Mouse (Mus musculus): ENCODE measurements around the gene Ndufaf7. TPM values are rescaled to one million over a fixed set of nuclear protein-coding genes. Genes with fewer than 3 reads are reported as not detected.

The Ndufaf7 gene
- polyA plus RNA-seq, 1 experiment = 2.5 TPM

- TF ChIP-seq POLR2A (IDR thresholded peaks at IDR 0.05; ENCODE audit: low read depth, low read length) (no peak), CTCF (IDR thresholded peaks at IDR 0.05; ENCODE audit: extremely low read depth, insufficient read length, insufficient replicate concordance, low read depth, low read length) (no peak)
- Histone ChIP-seq H3K27me3 (ENCODE audit: control insufficient read depth, insufficient read depth, low read length) (no peaks in the 10 kb centered on the region), H3K27ac (ENCODE audit: insufficient read depth, low read depth, low read length) (no peak overlapping the region), H3K4me3 (ENCODE audit: low read depth, low read length) (no peak overlapping the region), H3K4me1 (ENCODE audit: control insufficient read depth, insufficient read depth, insufficient read length, low read length) (peaks cover 3% of the 10 kb centered on the region; the same call in 1 of the 2 replicates), H3K36me3 (ENCODE audit: control insufficient read depth, insufficient read depth, low read length) (no peaks in the 10 kb centered on the region)
- 80% methylated on average over 8 of the region's 8 CpGs for WGBS
Observed at GRCm38 (mm10) chr17:78989015-78989414, 52.1 kb downstream of the Ndufaf7 start.

GRCm38 (mm10) chr17:78991549-78991948 is 54.6 kb downstream of the Ndufaf7 start:
- 95% methylated on average over 2 of the region's 2 CpGs for WGBS

GRCm38 (mm10) chr17:78992303-78993027 is 55.5 kb downstream of the Ndufaf7 start:
- no peak overlapping the region for H3K4me3 ChIP-seq (ENCODE audit: low read depth, low read length)
- 46% methylated on average over 9 of the region's 9 CpGs for WGBS
- no peak for TF ChIP-seq CTCF (IDR thresholded peaks at IDR 0.05; ENCODE audit: extremely low read depth, insufficient read length, insufficient replicate concordance, low read depth, low read length)
- TF ChIP-seq POLR2A (IDR thresholded peaks at IDR 0.05; ENCODE audit: low read depth, low read length) = no peak
- no peak overlapping the region for H3K27ac ChIP-seq (ENCODE audit: insufficient read depth, low read depth, low read length)
- H3K36me3 ChIP-seq (ENCODE audit: control insufficient read depth, insufficient read depth, low read length) = no peaks in the 10 kb centered on the region
- H3K4me1 ChIP-seq (ENCODE audit: control insufficient read depth, insufficient read depth, insufficient read length, low read length) = peaks cover 6% of the 10 kb centered on the region; the same call in 1 of the 2 replicates
- H3K27me3 ChIP-seq (ENCODE audit: control insufficient read depth, insufficient read depth, low read length) = no peaks in the 10 kb centered on the region

More at GRCm38 (mm10) chr17:78991549-78991948, 54.6 kb downstream of the Ndufaf7 start:
- Histone ChIP-seq H3K27ac (ENCODE audit: insufficient read depth, low read depth, low read length) (no peak overlapping the region), H3K4me1 (ENCODE audit: control insufficient read depth, insufficient read depth, insufficient read length, low read length) (peaks cover 6% of the 10 kb centered on the region; the same call in 1 of the 2 replicates), H3K27me3 (ENCODE audit: control insufficient read depth, insufficient read depth, low read length) (no peaks in the 10 kb centered on the region), H3K4me3 (ENCODE audit: low read depth, low read length) (no peak overlapping the region), H3K36me3 (ENCODE audit: control insufficient read depth, insufficient read depth, low read length) (no peaks in the 10 kb centered on the region)
- TF ChIP-seq CTCF (IDR thresholded peaks at IDR 0.05; ENCODE audit: extremely low read depth, insufficient read length, insufficient replicate concordance, low read depth, low read length) (no peak), POLR2A (IDR thresholded peaks at IDR 0.05; ENCODE audit: low read depth, low read length) (no peak)

- 90% methylated on average over 2 of the region's 2 CpGs for WGBS
- Histone ChIP-seq H3K4me1 (ENCODE audit: control insufficient read depth, insufficient read depth, insufficient read length, low read length) (peaks cover 6% of the 10 kb centered on the region; the same call in 1 of the 2 replicates), H3K27ac (ENCODE audit: insufficient read depth, low read depth, low read length) (no peak overlapping the region), H3K36me3 (ENCODE audit: control insufficient read depth, insufficient read depth, low read length) (no peaks in the 10 kb centered on the region), H3K27me3 (ENCODE audit: control insufficient read depth, insufficient read depth, low read length) (no peaks in the 10 kb centered on the region), H3K4me3 (ENCODE audit: low read depth, low read length) (no peak overlapping the region)
- TF ChIP-seq CTCF (IDR thresholded peaks at IDR 0.05; ENCODE audit: extremely low read depth, insufficient read length, insufficient replicate concordance, low read depth, low read length) (no peak), POLR2A (IDR thresholded peaks at IDR 0.05; ENCODE audit: low read depth, low read length) (no peak)
Observed at GRCm38 (mm10) chr17:78993670-78994069, 56.7 kb downstream of the Ndufaf7 start.

- H3K27me3 ChIP-seq (ENCODE audit: control insufficient read depth, insufficient read depth, low read length) = no peaks in the 10 kb centered on the region
- whole genome bisulfite sequencing = 79% methylated on average over 8 of the region's 8 CpGs
- peaks cover 6% of the 10 kb centered on the region; the same call in 1 of the 2 replicates for H3K4me1 ChIP-seq (ENCODE audit: control insufficient read depth, insufficient read depth, insufficient read length, low read length)
- TF ChIP-seq CTCF (IDR thresholded peaks at IDR 0.05; ENCODE audit: extremely low read depth, insufficient read length, insufficient replicate concordance, low read depth, low read length) (no peak), POLR2A (IDR thresholded peaks at IDR 0.05; ENCODE audit: low read depth, low read length) (no peak)
- no peaks in the 10 kb centered on the region for H3K36me3 ChIP-seq (ENCODE audit: control insufficient read depth, insufficient read depth, low read length)
- no peak overlapping the region for H3K27ac ChIP-seq (ENCODE audit: insufficient read depth, low read depth, low read length)
- H3K4me3 ChIP-seq (ENCODE audit: low read depth, low read length) = no peak overlapping the region
Observed at GRCm38 (mm10) chr17:78994382-78994781, 57.4 kb downstream of the Ndufaf7 start.

- Histone ChIP-seq H3K4me3 (ENCODE audit: low read depth, low read length) (no peak overlapping the region), H3K4me1 (ENCODE audit: control insufficient read depth, insufficient read depth, insufficient read length, low read length) (peaks cover 9% of the 10 kb centered on the region; the same call in 1 of the 2 replicates), H3K36me3 (ENCODE audit: control insufficient read depth, insufficient read depth, low read length) (no peaks in the 10 kb centered on the region), H3K27ac (ENCODE audit: insufficient read depth, low read depth, low read length) (no peak overlapping the region), H3K27me3 (ENCODE audit: control insufficient read depth, insufficient read depth, low read length) (no peaks in the 10 kb centered on the region)
- WGBS = 56% methylated on average over 9 of the region's 9 CpGs
- TF ChIP-seq POLR2A (IDR thresholded peaks at IDR 0.05; ENCODE audit: low read depth, low read length) (no peak), CTCF (IDR thresholded peaks at IDR 0.05; ENCODE audit: extremely low read depth, insufficient read length, insufficient replicate concordance, low read depth, low read length) (no peak)
Observed at GRCm38 (mm10) chr17:78994931-78995820, 58.2 kb downstream of the Ndufaf7 start.

Other genes starting within 250 kb of the Ndufaf7 start
- 2.6 and 5.6 TPM in 2 replicates for gene Strn, start 199.9 kb upstream of the Ndufaf7 start, polyA plus RNA-seq (2012; rRNA removed)
- gene Heatr5b, start 101.8 kb upstream of the Ndufaf7 start, polyA plus RNA-seq (2012; rRNA removed) = 4.8 and 9.6 TPM in 2 replicates
- 4.6 and 6.5 TPM in 2 replicates for gene Gpatch11, start 101.6 kb upstream of the Ndufaf7 start, polyA plus RNA-seq (2012; rRNA removed)
- gene Eif2ak2, start 54.6 kb upstream of the Ndufaf7 start, polyA plus RNA-seq (2012; rRNA removed) = 0.77 and 2.6 TPM in 2 replicates
- gene Sult6b1, start 30.1 kb upstream of the Ndufaf7 start, polyA plus RNA-seq (2012; rRNA removed) = not detected in 2 replicates
- 0.85 and 3.9 TPM in 2 replicates for gene Cebpzos, start 20.6 kb upstream of the Ndufaf7 start, polyA plus RNA-seq (2012; rRNA removed)
- 0.34 and 1.0 TPM in 2 replicates for gene Cebpz, start 70 bp upstream of the Ndufaf7 start, polyA plus RNA-seq (2012; rRNA removed)
- gene Prkd3, start 83.7 kb downstream of the Ndufaf7 start, polyA plus RNA-seq (2012; rRNA removed) = 1.5 and 1.6 TPM in 2 replicates
- gene Qpct, start 114.8 kb downstream of the Ndufaf7 start, polyA plus RNA-seq (2012; rRNA removed) = 1.8 and 2.3 TPM in 2 replicates